Mouse (Mus musculus): ENCODE measurements around the gene Znrf3. TPM values are rescaled to one million over a fixed set of nuclear protein-coding genes. Genes with fewer than 3 reads are reported as not detected.
A peak's percentile ranks its signal among the peaks of the same experiment; 100 is the strongest.

Gene Znrf3
- total RNA-seq, 2 experiments from 2014 or later, result 18.3 to 22.5 TPM

DNA sequence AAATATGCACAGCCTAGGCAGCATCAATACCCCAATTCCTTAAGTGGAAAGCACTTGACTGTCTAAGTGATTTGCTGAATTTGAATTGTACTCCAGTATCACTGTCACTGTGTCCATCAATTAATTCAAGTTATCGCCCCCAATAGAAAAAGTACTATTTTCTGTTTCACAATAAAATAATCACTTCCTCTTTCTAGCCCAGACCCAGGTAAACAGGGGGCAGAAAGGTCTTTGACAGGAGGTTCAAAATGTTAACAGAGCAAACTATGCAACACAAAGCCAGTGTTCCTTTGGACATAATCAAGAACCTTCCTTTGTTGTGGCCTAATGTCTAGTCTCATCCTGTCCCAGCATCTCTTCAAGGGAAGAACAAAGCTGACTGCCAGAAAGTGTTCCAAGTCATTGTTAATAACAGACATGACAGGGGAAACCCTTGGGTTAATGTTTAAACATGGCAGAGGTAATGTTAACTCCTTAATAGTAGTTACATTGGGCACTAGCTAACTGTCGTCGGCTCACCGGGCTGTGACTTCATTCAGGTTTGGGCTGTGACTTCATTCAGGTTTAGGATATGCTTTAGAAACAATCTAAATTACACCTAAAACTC, 42.4 kb downstream of the Znrf3 start:
- no peak for DNase-seq (ENCODE audit: low spot score in 2 of 2)

DNA sequence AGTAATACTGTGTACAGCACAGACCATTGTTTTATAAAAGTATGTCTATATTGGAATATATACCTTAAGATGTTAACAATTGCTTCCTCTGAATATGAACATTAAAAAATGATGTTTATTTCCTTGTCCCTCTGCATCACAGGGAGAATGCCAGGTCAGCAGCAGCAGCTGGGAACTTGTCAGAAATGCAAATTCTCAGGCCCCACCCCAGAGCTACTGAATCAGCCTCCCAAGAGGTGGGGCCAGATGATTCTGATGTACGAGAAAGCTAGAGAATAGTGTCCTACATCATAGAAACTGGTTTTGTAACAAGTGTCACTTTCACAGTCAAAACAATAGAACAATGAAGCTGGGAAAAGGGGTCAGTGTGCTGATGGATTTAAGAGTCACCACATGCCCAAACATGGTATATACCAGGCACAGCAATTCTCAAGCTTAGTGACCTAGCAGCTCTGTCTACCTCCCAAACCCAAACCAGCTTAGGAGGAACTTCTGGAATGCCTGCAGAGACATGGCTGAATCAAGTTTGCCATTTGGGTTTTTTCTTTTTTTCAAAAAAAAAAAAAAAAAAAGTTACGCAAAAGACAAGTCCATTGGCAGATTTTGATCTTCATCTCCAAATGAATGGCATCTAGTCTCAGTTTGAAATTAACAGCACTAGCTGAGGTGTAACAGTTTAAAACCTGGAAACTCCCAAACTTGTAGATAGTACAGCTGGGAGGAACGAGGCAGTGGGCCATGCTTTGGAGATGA, 46.2 kb downstream of the Znrf3 start:
- no peak for DNase-seq (ENCODE audit: low spot score in 2 of 2)

- DNase-seq (ENCODE audit: low spot score in 2 of 2), result no peak
These were observed 53.4 kb downstream of the Znrf3 start for GRCm38 (mm10) chr11:5390969-5391831.

- DNase-seq (ENCODE audit: low spot score in 2 of 2), result no peak
These were observed 62.0 kb downstream of the Znrf3 start for GRCm38 (mm10) chr11:5382652-5383051.

DNA sequence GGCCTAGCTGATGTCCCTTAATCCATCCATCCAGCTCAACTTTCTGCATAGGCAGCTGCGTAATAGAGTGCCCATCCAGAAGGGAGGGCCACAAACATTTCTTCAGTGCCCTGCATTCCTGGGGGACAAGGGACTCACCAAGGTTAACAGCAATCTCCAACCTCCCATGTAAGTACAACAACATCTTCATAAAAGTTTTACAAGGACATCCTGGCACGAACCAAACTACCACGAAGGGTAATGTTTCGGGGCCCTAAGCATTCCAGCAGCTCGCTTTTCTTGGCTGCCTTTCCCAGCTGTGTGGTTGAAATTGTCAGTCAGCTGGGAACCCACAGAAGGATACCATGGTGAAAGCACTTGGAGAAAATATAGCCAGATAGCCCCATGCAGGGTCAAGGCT, 63.4 kb downstream of the Znrf3 start:
- DNase-seq (ENCODE audit: low spot score in 2 of 2), result peak in 1 of 2 experiments; percentile 24

- DNase-seq (ENCODE audit: low spot score in 2 of 2), result peak; percentile 30 to 62
These were observed 64.4 kb downstream of the Znrf3 start for GRCm38 (mm10) chr11:5380275-5380674.

DNA sequence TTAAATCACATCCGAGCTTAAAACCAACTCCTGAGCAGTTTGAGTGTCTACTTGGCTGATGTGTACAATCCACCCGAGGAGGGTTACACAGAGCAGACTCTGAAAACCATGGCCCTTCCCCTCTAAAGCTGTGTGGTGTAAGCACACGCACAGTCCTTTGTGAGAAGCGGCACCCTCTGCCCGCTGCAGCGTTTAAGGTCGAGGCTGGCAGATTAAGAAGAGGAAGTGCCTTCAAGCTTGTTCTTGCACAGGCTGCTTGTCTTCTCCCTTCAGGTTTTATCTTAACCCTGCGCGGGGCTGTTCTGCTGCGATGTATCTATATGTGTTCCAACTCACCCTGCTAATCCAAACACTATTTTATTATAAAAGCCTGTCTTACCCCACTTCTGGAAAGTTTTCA, 75.5 kb downstream of the Znrf3 start:
- no peak for DNase-seq (ENCODE audit: low spot score in 2 of 2)

DNA sequence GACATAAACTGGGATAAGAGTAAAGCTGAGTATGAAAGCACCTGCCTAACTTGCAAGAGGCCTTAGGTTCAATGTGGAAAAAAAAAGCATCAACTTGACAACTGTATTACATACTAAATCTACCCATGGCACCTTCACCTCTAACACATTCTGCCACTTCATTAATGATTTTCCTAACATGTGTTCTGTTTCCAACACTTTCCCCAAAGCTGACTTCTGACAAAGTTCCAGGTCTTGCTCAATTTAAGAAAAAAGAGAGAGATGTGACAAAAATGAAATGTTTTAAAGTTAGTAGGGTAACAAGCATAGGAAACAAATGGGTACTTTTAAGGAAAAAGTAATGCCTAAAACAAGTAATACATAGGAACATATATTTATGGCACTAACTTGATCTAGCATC, 76.2 kb downstream of the Znrf3 start:
- no peak for DNase-seq (ENCODE audit: low spot score in 2 of 2)

DNA sequence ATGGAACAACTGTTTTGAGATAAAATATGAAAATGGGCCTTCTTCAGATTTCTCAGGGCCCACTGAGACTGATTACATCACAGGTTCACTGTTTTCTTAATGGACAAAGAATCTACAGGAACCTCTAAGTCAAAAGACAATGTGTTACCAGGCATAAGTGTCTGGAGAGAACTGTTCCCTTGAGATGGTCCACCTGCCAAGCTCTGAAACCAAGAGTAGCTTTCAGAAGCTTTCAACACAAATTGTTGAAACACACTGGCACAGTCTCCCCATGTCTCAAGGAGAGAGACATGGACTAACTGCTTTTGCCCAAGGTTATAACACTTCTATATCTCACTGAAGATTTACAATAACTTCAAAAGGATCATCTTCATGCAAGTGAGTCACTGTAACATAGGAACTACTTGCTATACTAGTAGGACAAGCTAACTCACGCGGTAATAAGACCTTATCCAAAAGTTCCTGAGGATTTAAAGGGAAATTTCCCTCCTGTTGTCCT, 89.3 kb downstream of the Znrf3 start:
- DNase-seq (ENCODE audit: low spot score in 2 of 2), result no peak

DNA sequence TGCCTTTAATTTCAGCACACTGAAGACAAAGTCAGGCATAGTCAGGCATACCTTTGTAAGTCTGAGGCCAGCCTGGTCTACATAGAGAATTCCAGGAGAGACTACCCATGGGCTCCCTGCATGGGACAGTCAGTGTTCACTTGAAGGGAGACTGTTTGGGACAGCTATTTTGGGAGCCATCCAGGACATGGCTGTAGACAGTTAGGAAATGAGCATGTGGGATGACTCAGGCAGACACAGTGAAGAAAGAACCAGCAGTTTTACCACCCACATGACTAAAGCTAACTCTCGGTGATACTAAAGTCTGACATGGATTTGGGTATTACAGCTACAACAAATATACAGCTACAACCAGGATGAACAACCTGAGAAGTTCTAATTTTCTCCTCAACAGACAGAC, 89.9 kb downstream of the Znrf3 start:
- peak in 1 of 2 experiments; percentile 29 for DNase-seq (ENCODE audit: low spot score in 2 of 2)

- no peak for DNase-seq (ENCODE audit: low spot score in 2 of 2)
These were observed 91.6 kb downstream of the Znrf3 start for GRCm38 (mm10) chr11:5353032-5353431.

DNA sequence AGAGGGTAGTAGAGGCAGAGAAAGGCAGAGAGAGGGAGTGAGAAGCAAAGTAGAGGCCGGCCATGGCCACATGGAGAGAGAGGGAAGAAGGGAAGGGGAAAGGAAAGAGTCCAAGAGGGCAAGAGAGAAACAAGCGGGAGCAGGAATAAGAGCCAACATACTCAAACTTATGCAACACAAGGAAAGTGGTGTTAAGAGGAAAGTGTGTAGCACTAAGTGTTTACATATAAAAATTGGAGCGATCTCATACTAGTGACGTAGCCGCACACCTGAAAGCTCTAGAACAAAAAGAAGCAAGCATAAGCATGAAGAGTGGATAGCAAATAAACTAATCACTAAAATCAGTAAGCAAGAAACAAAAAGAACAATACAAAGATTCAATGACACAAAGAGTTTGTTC, 95.2 kb downstream of the Znrf3 start:
- no peak for DNase-seq (ENCODE audit: low spot score in 2 of 2)

DNA sequence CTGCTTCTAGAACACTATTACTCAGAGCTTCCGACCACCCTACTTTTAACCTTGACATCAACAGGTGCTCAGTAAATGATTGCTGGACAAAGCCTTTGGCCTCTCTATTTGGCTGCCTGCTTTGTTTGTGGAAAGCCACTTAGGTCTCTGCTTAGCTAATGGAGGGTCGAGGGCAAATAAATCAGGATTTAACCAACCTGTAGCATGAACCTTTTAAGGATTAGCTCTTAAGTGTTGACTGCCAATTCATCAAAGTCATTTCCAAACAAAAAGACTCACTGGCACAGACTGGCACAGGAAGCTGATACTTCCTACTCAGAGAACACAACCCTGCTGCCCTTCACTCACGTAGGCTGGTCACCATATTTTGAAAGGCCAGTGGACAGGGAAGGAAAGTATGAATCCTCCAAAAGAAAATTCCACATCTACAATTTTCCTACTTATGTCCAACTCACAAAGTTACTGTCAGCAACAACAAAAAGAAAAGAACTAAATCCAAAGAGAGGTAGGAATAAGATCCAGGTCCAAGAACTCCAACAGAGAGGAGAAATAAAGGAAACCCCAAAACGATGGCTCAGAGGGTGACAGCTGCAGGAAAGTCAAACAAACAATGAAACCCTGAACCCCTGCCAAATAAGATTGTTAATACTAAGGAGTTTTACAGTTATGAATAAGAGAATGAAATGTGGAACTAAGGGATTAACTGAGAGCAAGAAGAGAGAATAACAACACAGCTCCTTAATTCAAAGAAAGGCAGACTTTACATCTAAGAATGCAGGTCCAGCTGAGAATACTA, 97.6 kb downstream of the Znrf3 start:
- no peak for DNase-seq (ENCODE audit: low spot score in 2 of 2)

GRCm38 (mm10) chr11:5343748-5344147, 100.9 kb downstream of the Znrf3 start:
- no peak for DNase-seq (ENCODE audit: low spot score in 2 of 2)

GRCm38 (mm10) chr11:5339732-5340131, 104.9 kb downstream of the Znrf3 start:
- no peak for DNase-seq (ENCODE audit: low spot score in 2 of 2)

GRCm38 (mm10) chr11:5336852-5337251, 107.8 kb downstream of the Znrf3 start:
- no peak for DNase-seq (ENCODE audit: low spot score in 2 of 2)

DNA sequence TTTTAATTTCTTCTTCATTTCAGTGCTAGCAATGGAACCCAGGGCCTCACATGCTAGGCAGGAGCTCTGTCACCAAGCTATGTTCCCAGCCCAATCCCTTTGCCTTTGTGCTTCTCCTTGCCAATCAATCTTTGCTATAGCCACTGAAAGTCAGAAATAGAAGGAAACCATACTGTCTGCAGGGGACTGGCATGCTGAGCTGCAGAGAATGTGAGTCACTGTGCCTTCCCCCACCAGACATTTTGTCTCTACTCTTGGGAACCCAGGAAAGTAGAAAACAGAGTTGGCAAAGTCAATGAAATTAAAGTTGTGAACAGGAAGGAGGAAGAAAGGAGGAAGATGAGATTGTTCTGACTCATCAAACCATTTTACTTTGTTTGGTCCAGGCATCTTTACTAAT, 108.4 kb downstream of the Znrf3 start:
- no peak for DNase-seq (ENCODE audit: low spot score in 2 of 2)

- DNase-seq (ENCODE audit: low spot score in 2 of 2), result no peak
These were observed 113.8 kb downstream of the Znrf3 start for GRCm38 (mm10) chr11:5330851-5331250.

- DNase-seq (ENCODE audit: low spot score in 2 of 2), result no peak
These were observed 117.0 kb downstream of the Znrf3 start for GRCm38 (mm10) chr11:5327693-5328092.

GRCm38 (mm10) chr11:5326252-5326651, 118.4 kb downstream of the Znrf3 start:
- no peak for DNase-seq (ENCODE audit: low spot score in 2 of 2)

GRCm38 (mm10) chr11:5325217-5325616, 119.4 kb downstream of the Znrf3 start:
- no peak for DNase-seq (ENCODE audit: low spot score in 2 of 2)
